Mouse (Mus musculus) spleen, adult 2 months (tissue): ENCODE measurements around the gene Slc35f1.

Source experiments
- CTCF ChIP-seq: fragments of 200-500 bp; IDR thresholded peaks from 2 replicates; pipeline ENCODE4 v1.5.1; 2011; ENCODE audit warnings: mild to moderate bottlenecking, inconsistent platforms; ENCODE audit not compliant: insufficient read depth, insufficient read length, insufficient replicate concordance; ENCODE audit errors: extremely low read depth
- POLR2A ChIP-seq: fragments of 200-500 bp; IDR thresholded peaks from 2 replicates; pipeline ENCODE4 v1.6.1; 2011; ENCODE audit warnings: low read depth, low read length, inconsistent platforms

- no peak for TF ChIP-seq CTCF
- no peak for TF ChIP-seq POLR2A
Observed at GRCm38 (mm10) chr10:52940831-52941216, 250.5 kb downstream of the Slc35f1 start.
